Mouse (Mus musculus): ENCODE measurements around the gene Lag3.

Gene Lag3

DNA sequence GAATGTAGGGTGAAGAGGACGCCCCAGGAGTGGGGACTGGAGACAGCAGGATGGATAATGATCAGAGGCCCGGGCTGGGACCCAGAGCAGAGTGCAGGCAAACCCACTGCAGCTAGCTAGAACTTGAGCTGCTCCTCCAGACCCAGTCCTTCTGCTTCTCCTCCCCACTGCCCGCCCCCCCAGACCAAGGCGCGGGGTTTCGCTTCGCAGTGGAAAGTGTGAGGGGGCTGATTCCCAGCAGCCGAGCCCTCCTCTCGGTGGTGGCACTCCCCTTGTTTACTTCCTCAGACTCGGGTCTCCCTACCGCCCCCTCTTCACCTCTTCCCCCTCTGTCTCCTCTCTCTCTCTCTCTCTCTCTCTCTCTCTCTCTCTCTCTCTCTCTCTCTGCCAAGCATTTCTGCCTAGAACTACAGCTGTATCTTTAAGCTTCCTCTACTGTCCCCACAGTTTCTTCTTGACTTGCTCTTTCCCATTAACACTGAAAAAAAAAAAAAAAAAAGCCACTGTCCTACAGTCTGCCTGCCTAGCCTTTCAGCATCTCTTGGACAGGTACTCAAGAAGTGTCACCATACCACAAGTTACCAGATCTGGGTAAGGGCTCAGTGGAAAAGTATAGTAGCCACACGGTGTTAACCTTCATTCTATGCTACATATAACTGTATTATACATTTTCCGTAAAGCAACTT, at the start of gene Lag3:
Gene Lag3, minus strand, starts transcription at position 173 of the 686 bp plus-strand sequence.
- DNase-seq (ENCODE audit: low spot score in 2 of 2): no peak

DNA sequence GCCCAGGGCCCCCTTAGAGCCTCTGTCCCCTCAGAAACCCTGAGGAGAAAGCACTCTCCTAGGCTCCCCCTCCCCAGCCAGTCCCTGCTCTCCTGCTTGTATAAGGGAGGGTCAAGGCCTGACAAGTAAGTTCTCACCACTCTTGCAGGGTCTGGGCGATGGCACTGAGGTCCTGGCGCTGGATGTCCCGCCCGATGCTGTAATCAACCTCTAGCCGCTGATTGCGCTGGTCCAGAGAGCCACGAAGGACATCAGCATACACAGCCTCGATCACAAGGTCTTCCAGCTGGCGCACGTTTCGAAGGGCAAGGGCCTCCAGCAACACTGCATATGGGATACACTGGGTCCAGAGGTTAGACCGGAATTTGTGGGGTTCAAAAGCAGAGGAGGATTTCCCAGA, 49.5 kb upstream of the Lag3 start:
- no peak for DNase-seq (ENCODE audit: low spot score in 2 of 2)

DNA sequence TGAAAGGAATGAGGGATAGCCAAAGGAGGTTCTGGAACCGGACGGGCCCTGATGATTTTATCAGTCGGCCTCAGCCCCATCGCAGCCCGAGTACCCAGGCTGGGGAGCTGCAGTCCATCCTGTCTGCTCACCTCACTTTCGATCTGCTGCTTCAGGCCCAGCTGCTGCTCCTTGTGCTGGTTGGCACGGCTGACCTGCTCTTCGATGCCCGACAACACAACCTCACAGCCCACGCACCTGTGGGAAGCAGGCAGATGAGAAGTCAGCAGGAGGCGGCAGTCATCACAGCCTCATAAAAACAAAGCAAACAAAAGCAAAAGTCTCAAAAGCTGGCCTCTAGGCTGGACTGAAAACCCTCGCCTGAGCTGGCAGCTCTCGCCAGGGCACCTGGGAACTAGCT, 48.5 kb upstream of the Lag3 start:
- DNase-seq (ENCODE audit: low spot score in 2 of 2): no peak

DNA sequence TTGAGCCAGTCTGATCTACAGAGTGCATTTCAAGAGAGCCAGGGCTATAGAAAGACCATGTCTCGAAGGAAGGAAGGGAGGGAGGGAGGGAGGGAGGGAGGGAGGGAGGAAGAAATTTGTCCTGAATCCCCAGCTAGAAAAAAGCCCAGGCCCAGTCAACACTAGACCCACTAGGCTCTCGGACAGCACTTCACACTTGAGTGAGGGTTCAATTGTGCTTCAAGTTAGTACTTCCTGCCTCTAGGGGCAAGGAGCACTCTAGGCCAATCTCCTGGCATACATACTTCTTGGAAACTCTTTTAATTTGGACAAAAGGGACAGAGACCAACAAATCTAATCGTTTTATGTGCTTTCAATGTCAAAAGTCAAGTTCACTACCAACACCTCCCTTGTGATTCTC, 46.6 kb upstream of the Lag3 start:
- DNase-seq (ENCODE audit: low spot score in 2 of 2): no peak

GRCm38 (mm10) chr6:124955212-124955611, 43.7 kb upstream of the Lag3 start:
- no peak for DNase-seq (ENCODE audit: low spot score in 2 of 2)

DNA sequence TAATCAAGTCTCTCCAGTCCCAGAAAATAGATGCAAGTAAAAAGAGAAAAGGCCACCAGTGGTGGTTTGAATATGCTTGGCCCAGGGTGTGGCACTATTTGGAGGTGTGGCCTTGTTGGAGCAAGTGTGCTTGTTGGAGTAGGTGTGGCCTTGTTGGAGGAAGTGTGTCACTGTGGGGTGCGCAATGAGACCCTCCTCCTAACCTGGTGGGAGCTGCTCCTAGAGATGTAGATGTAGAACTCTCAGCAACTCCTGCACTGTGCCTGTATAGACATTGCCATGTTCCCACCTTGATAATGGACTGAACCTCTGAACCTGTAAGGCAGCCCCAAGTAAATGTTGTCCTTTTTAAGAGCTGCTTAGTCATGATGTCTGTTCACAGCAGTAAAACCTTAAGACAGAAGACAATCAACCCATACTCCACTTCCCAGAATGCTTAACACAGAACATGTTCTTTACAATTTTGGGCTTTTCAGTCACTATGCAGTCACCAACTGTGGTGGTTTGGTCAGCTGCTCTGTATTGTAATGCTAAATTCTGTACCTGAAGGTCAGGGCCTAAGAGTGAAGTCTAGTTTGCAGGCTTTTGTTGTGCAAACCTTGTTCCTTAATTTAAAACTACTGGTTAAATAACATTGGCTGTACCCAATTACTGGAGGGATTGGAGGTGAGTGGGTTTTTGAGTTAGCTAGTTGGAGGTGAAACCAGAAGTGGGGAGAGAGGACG, 42.6 kb upstream of the Lag3 start:
- no peak for DNase-seq (ENCODE audit: low spot score in 2 of 2)

GRCm38 (mm10) chr6:124943526-124943925, 32.0 kb upstream of the Lag3 start:
- no peak for DNase-seq (ENCODE audit: low spot score in 2 of 2)

DNA sequence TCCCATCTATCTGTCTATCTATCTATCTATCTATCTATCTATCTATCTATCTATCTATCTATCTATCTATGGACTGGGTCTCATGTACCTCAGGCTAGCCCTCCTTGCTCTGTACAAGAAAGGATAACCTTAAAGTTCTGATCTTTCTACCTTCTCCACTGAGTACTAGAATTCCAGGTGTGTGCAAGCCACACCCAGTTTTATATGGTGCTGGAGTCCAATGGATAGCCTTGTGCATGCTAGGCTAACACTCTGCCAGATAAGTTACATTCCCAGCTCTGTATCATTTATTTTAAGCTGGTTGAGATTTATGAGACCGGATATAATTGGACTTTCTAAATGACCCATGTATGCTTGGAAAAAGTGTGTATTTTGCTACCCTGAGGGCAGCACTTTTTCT, 30.2 kb upstream of the Lag3 start:
- no peak for DNase-seq (ENCODE audit: low spot score in 2 of 2)

DNA sequence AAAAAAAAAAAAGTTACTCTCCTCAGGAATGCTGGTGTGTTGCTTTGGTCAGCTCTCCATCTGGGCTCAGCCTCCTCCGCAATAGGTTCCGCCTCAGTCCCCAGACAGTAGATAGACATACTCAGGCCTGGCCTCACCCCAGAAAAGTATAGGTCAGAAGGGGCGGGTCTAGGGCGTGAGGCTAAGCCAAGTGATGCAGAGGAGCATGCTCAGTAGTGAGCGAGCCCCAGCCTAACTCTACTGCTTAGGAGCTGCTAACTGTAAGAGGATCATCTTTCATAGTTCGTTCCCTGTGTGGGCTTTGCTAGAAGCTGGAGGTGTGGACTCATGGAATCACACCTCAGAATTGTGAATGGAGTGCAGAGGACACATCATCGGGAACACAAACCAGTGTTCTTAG, 27.0 kb upstream of the Lag3 start:
- no peak for DNase-seq (ENCODE audit: low spot score in 2 of 2)

DNA sequence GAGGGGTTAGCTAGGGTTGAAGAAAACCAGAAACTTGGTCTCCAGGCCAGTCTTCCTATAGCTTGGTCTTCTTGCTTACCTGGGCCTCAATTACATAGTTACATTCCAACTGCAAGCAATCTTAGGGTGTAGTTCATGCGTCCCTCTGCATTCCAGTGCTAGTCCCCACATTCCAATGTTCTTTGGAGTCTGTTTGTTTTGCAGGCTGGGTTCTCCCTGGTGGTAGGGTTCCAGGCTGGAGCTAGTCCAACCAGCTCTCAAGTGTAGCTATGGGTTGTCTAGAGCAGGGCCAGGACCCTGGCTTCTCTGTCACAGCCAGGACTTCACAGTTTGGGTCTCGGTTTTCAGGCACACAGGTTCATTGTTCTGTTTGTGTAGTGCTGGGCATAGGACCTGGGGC, 26.0 kb upstream of the Lag3 start:
- no peak for DNase-seq (ENCODE audit: low spot score in 2 of 2)

DNA sequence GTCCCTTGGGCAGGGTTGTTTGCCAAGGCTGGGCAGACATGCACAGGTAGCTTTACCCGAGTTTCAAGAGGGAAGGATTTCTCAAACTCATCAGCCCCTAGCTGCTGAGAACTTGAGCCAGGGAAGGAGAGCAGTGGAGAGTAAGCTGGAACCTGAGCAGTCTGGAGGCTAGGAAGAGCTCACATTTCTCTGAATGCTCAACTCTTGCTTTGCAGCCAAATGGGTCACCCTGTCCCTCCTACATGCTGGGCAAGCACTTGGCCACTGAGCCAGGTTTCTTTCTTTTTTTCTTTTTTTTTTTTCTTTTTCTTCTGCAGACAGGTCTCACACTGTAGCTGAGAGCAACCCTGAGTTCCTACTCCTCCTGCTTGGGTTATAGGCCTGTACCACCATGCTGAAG, 25.2 kb upstream of the Lag3 start:
- no peak for DNase-seq (ENCODE audit: low spot score in 2 of 2)

GRCm38 (mm10) chr6:124934670-124935069, 23.2 kb upstream of the Lag3 start:
- no peak for DNase-seq (ENCODE audit: low spot score in 2 of 2)

GRCm38 (mm10) chr6:124933127-124933526, 21.6 kb upstream of the Lag3 start:
- DNase-seq (ENCODE audit: low spot score in 2 of 2): no peak

GRCm38 (mm10) chr6:124932314-124932695, 20.8 kb upstream of the Lag3 start:
- DNase-seq (ENCODE audit: low spot score in 2 of 2): no peak

DNA sequence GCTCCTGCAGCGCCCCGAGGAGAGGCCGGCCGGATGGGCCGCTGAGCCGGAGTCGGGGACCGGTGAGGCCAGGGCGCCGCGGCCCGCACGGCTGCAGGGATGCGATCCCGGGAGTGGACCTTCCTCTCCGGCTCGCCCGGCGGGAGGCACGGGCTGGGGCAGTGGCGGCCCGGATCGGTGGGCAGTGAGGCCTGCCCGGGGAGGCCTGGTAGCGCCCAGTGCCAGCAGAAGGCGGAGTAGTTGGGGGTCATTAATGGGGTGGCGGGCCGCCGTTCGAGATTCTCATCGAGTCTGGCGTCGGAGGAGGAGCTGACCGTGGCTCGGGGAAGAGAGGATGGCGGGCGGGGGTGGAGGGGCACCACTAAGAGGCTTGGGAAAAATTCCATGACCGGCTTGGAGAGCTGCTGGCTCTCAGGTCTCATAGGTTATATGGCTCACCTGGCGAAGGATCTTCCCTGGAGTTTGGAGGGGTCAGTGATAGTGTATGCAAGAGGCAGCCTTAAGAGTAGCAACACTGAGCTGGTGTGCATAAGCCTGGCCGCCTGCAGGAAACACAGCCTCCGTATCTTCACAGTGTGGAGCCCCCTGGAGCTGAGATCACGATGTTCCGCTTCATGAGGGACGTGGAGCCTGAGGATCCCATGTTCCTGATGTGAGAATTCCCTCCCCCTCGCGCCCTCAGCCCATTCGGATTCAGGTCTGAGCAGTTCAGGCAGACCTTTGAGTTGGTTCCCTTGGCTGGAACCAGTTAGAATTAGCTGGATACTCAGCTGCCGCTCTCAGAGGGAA, 20.2 kb upstream of the Lag3 start:
- no peak for DNase-seq (ENCODE audit: low spot score in 2 of 2)

- peak; percentile 96 to 97 for DNase-seq (ENCODE audit: low spot score in 2 of 2)
Measured at GRCm38 (mm10) chr6:124930754-124931524, 19.4 kb upstream of the Lag3 start, which contains the start of gene Mlf2. TSS of gene Mlf2 (plus strand) at chr6:124931386.

DNA sequence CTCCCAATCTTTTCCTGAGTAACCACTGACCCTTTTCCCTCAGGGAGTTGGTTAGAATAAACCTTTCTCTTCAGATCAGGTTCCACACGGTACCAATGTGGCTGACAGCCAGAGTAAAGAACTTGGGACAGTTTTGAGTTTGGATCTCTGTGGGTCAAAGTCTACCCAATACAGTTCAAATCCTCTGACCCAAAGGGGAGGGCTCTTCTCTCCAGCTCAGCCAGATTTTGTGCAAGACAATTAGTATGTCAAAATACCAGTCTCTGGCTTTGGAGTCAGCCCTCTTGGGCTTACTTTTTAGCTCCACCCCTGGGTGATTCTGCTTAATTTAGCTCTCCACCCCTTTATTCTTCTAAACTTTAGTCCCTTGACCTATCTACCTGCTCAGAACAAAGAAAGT, 18.7 kb upstream of the Lag3 start:
- DNase-seq (ENCODE audit: low spot score in 2 of 2): no peak

- no peak for DNase-seq (ENCODE audit: low spot score in 2 of 2)
Measured at GRCm38 (mm10) chr6:124925941-124926340, 14.4 kb upstream of the Lag3 start.

DNA sequence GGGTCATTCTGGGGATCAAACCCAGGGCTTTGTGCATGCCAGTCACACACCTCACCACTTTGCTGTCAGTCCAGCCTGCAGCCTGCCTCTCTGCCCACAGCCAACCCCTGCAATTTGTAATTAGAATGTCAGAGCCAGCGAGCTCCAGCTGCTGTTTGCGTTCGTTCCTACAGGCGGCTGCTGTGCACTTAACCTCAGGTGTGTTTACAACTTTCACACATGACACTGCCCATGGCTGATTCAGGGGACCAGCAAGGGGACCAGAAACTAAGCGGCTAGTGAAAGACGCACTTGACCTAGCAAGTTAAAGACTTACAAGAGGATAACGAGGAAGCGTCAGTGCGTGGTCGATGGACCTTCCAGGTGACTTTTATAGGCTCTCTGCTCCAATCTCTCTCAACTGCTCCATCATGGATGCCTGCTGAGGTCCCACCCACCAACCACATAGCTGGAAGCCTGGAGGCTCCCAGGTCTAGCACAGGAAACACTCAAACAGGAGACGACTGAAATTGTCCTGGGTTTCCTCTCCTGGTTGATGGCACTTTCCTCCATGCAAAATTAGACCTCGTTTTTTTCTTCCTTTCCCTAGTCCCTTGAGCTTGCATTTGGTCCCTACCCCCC, 13.8 kb upstream of the Lag3 start:
- DNase-seq (ENCODE audit: low spot score in 2 of 2): no peak

- no peak for DNase-seq (ENCODE audit: low spot score in 2 of 2)
Measured at GRCm38 (mm10) chr6:124921539-124921938, 10.0 kb upstream of the Lag3 start.

- no peak for DNase-seq (ENCODE audit: low spot score in 2 of 2)
Measured at GRCm38 (mm10) chr6:124920318-124921085, 9.0 kb upstream of the Lag3 start.
